Comparison of ENCODE assay signal across 23 mouse cellular contexts in genomic region chr2:3649171-3649570, GRCm38 (mm10).
DNase-seq lines count a peak whose midpoint lies in the region; ATAC-seq and TF ChIP-seq lines count a peak whose summit lies in the region.
"Had no signal": no experiment of that assay in that cellular context is flagged by ENCODE, and none has a peak within 500 bp of the region (broad histone marks: within the 10 kb centered on the region; RNA-seq: fewer than 3 reads in every experiment).

No protein-coding gene starts in this region.

- H3K36me3 ChIP-seq in lung, postnatal 0 days (ENCODE audit: insufficient read depth, low read length), result no peaks in the 10 kb centered on the region
- no peaks in the 10 kb centered on the region for H3K36me3 ChIP-seq in forebrain, embryonic 12.5 days (replicated peaks)
- H3K36me3 ChIP-seq: forebrain, embryonic 10.5 days; heart, embryonic 10.5 days; hindbrain, embryonic 12.5 days; hindbrain, embryonic 15.5 days had no signal

- H3K27me3 ChIP-seq in lung, postnatal 0 days (replicated peaks; ENCODE audit: insufficient read depth, low read length), result no peaks in the 10 kb centered on the region
- no peaks in the 10 kb centered on the region for H3K27me3 ChIP-seq in forebrain, embryonic 12.5 days
- H3K27me3 ChIP-seq: hindbrain, embryonic 12.5 days; hindbrain, embryonic 15.5 days had no signal

- TF ChIP-seq CTCF in lung, postnatal 0 days (IDR thresholded peaks at IDR 0.05), result no peak

- peak; percentile 12 for DNase-seq in lung, postnatal 0 days (ENCODE audit: low spot score)
- no peak for DNase-seq in lung, adult 18-20 months
- DNase-seq in left cerebral cortex, adult 8-10 months (ENCODE audit: low spot score in 2 of 2), result no peak
- DNase-seq in kidney, postnatal 4 days, result no peak
- DNase-seq: adrenal gland, adult 8-10 months; adrenal gland, postnatal 25 days; cerebellum, adult 11-12 months; cerebellum, adult 8-10 months; cerebellum, postnatal 10 days; cerebellum, postnatal 36 days; forebrain, postnatal 0 days; gastrocnemius, adult 2 months; gastrocnemius, postnatal 14 days; heart, adult 2 months had no signal

- no peak for TF ChIP-seq EP300 in lung, postnatal 0 days (IDR thresholded peaks at IDR 0.05)

- H3K9ac ChIP-seq in lung, postnatal 0 days (replicated peaks; ENCODE audit: low read depth), result no peak overlapping the region
- no peak overlapping the region for H3K9ac ChIP-seq in forebrain, embryonic 12.5 days
- H3K9ac ChIP-seq: forebrain, postnatal 0 days; hindbrain, embryonic 12.5 days; hindbrain, embryonic 15.5 days had no signal

- WGBS in lung, postnatal 0 days, result 44% methylated on average over 5 of the region's 5 CpGs
- WGBS in forebrain, embryonic 12.5 days, result 82% methylated on average over 5 of the region's 5 CpGs

- H3K4me1 ChIP-seq in lung, postnatal 0 days (ENCODE audit: insufficient read depth, low read depth, low read length), result no peaks in the 10 kb centered on the region
- no peaks in the 10 kb centered on the region for H3K4me1 ChIP-seq in forebrain, embryonic 12.5 days
- H3K4me1 ChIP-seq: forebrain, embryonic 10.5 days; heart, embryonic 10.5 days; hindbrain, embryonic 12.5 days; hindbrain, embryonic 15.5 days had no signal

- H3K4me3 ChIP-seq in lung, postnatal 0 days (ENCODE audit: low read depth, low read length), result no peak overlapping the region
- H3K4me3 ChIP-seq in forebrain, embryonic 12.5 days (replicated peaks), result no peak overlapping the region
- H3K4me3 ChIP-seq: forebrain, embryonic 10.5 days; gastrocnemius, adult 2 months; heart, adult 2 months; heart, embryonic 10.5 days; hindbrain, embryonic 12.5 days; hindbrain, embryonic 15.5 days had no signal

- no peak overlapping the region for H3K4me2 ChIP-seq in lung, postnatal 0 days (replicated peaks; ENCODE audit: low read depth, low read length)
- H3K4me2 ChIP-seq in forebrain, embryonic 12.5 days, result no peak overlapping the region
- H3K4me2 ChIP-seq: hindbrain, embryonic 12.5 days; hindbrain, embryonic 15.5 days had no signal

- H3K27ac ChIP-seq in lung, postnatal 0 days (ENCODE audit: low read length), result no peak overlapping the region
- H3K27ac ChIP-seq in forebrain, embryonic 12.5 days, result no peak overlapping the region
- H3K27ac ChIP-seq: forebrain, embryonic 10.5 days; gastrocnemius, adult 2 months; heart, adult 2 months; heart, embryonic 10.5 days; hindbrain, embryonic 12.5 days; hindbrain, embryonic 15.5 days had no signal

- no peaks in the 10 kb centered on the region for H3K9me3 ChIP-seq in lung, postnatal 0 days (ENCODE audit: low read length)
- no peaks in the 10 kb centered on the region for H3K9me3 ChIP-seq in forebrain, embryonic 12.5 days
- H3K9me3 ChIP-seq: forebrain, embryonic 10.5 days; heart, embryonic 10.5 days; hindbrain, embryonic 12.5 days; hindbrain, embryonic 15.5 days had no signal

- ATAC-seq in lung, postnatal 0 days, result no peak
- peak; percentile 90 for ATAC-seq in CD4-positive, CD25-positive, alpha-beta regulatory T cell, adult 4 months
- ATAC-seq in inflammation-experienced regulatory T-cells, adult 6 months, result peak; percentile 89
- no peak for ATAC-seq in forebrain, embryonic 12.5 days (ENCODE audit: low FRiP score)
- ATAC-seq: forebrain, embryonic 14.5 days; forebrain, postnatal 0 days; intestine, postnatal 0 days had no signal

Comparison
In these comparisons a context has a peak if more than half of its experiments do, and no peak if none do; other contexts are left out.
1. ATAC-seq: peak in CD4-positive, CD25-positive, alpha-beta regulatory T cell, adult 4 months (single experiment) and inflammation-experienced regulatory T-cells, adult 6 months (single experiment); none in lung, postnatal 0 days (single experiment) and forebrain, embryonic 12.5 days (single experiment).